Mouse (Mus musculus) G1E (cell line): ENCODE results near the gene Rnf149.

Source experiments
- CTCF ChIP-seq: IDR thresholded peaks from 2 replicates; pipeline ENCODE4 v1.5.1; 2012; ENCODE audit warnings: low read depth, low read length, inconsistent platforms, mixed read lengths
- GATA2 ChIP-seq: IDR thresholded peaks from 2 replicates; pipeline ENCODE4 v1.6.1; 2012; ENCODE audit warnings: low read depth, low read length, inconsistent platforms, borderline replicate concordance

DNA sequence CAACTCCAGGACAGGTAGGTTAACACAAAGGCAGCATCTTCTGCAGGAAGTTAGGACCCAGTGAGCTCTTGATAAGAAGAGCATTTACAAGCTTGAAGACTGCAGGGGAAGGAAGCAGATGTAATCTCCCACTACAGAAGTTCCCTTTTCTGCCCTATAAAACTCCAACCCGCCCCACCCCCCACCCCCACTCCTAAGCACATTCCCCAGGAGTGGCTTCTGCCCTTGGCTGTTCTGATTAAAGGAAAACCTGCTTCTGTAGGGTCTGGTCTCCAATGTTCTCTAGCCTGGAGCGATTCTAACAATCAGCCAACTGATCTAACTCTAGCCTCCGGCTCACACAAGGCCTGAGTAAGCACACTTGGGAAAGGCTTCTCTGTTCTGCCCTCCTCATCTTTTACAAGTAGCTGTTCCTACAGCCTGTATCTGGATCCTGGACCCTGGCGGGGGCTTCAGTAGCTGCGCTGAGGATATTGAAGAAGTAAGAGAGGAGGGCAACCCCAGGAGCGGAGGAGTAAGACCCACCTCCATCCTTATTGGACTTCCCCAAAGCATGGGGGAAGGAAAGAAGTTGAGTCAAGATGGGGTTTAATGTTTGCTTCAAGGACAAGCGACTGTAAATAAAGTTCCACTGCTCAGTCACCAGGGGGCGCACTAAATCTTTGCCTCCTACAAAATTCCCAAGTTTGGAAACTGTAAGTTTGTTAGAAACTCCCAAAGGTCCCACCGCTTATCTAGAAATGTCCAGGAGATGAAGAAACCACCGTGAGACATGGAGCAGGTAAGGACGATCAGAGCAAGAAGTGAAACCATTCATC lies 37.5 kb upstream of the Rnf149 start:
- TF ChIP-seq CTCF (peak; percentile 73), GATA2 (no peak)
